Mouse (Mus musculus) B cell, adult 2 months (primary cell): Measurements from ENCODE around the gene Alkbh1.

Experiments used
- DNase-seq, 2 experiments: peaks; one replicate each; pipeline ENCODE4 v3.0.0; 2022

The Alkbh1 gene

DNA sequence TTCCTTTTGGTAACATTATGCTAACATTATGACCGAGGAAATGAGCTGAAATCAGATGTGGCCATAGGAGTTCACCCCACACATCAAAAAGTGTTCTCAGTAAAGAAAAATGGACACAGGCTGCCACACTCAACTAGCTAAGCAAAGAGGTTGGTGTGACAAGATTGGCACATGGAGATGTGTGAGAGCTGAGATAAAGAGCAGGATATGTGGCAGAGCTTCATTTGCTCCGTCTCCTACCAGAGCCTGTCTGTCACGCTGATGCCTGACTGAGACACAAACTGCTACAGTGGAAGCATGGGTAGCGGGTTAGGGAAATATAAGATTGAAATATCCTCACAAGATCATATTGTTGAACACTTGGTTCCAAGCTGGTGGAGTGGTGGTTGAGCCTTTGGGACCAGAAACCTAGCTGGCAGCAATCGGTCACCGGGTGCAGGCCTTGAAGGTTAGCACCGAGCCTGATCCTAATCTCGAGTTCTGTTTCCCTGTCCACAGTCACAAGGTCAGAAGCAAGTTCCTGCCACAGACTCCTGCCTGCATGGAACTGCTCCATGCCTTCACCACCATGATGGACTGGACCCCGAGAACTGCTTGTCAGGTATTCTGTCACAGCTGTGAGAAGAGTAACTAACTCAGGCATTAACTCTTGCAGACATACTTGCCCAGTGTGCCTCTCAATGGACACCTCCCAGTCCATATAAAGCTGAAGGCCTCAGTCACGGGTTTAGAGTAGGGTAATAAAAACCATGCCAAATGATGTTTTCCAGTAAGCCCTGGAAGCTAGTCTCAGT lies 63.0 kb downstream of the Alkbh1 start:
- no peak for DNase-seq

DNA sequence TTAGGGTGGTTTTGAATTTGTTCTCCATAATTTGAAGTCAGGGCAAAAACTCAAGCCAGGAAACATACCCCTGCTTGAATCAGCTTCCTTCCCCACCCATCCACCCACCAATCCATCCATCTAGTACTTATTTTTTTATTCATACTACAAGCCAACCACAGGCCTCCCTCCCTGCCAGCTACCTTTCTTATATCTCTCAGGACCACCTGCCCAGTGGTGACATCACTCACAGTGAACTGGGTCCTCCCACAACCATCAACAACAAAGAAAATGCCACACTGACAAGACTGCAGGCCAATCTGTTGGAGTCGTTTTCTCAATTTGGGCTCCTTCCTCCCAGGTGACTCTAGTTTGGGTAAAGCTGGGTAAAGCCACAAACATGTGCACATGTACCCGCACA lies 64.3 kb downstream of the Alkbh1 start:
- no peak for DNase-seq
